Mouse (Mus musculus) MEL (cell line): ENCODE data around the gene Hipk4.

ENCODE experiments used
- MYB ChIP-seq: IDR thresholded peaks from 2 replicates; pipeline ENCODE4 v1.6.1; 2011; ENCODE audit warnings: mild to moderate bottlenecking, low read depth, low read length, improper control_type of control experiment
- USF1 ChIP-seq: IDR thresholded peaks from 2 replicates; pipeline ENCODE4 v1.6.1; 2014; ENCODE audit warnings: low read depth, mild to moderate bottlenecking, inconsistent platforms, low read length, improper control_type of control experiment, moderate library complexity

- TF ChIP-seq MYB: no peak
- no peak for TF ChIP-seq USF1
Measured at GRCm38 (mm10) chr7:27574124-27574880, 51.2 kb downstream of the Hipk4 start.
